Mouse (Mus musculus) hindbrain, postnatal 0 days (tissue): ENCODE data around the gene Mtx1. TPM values are rescaled to one million over a fixed set of nuclear protein-coding genes. Genes with fewer than 3 reads are reported as not detected.

Source experiments
- ATAC-seq: fragments of 200-750 bp; cut with Nextera tagmentation; 2 replicates; pipeline ENCODE4 v1.8.0; 2017; ENCODE audit warnings: mild to moderate bottlenecking, moderate TSS enrichment, moderate library complexity
- DNase-seq: peaks from one replicate; pipeline ENCODE4 v3.0.0-alpha.2; 2015; ENCODE audit warnings: low spot score
- H3K27ac ChIP-seq: fragments of 300-500 bp; sonication (generic); 2 replicates; pipeline ENCODE4 v1.5.1; 2014; ENCODE audit warnings: mild to moderate bottlenecking
- H3K27me3 ChIP-seq: fragments of 300-500 bp; sonication (generic); 2 replicates; pipeline ENCODE4 v1.6.1; 2014; ENCODE audit warnings: low read length, mixed read lengths; ENCODE audit not compliant: insufficient read depth
- H3K36me3 ChIP-seq: fragments of 300-500 bp; sonication (generic); 2 replicates; pipeline ENCODE4 v1.6.1; 2014; ENCODE audit warnings: low read length, mixed read lengths; ENCODE audit not compliant: insufficient read depth
- H3K4me1 ChIP-seq: fragments of 300-500 bp; sonication (generic); 2 replicates; pipeline ENCODE4 v1.6.1; 2014; ENCODE audit warnings: antibody characterized with exemption, low read length, mixed read lengths; ENCODE audit not compliant: insufficient read depth
- H3K4me2 ChIP-seq: fragments of 300-500 bp; sonication (generic); 2 replicates; pipeline ENCODE4 v1.6.1; 2014; ENCODE audit warnings: low read depth, mild to moderate bottlenecking, low read length, moderate library complexity, mixed read lengths
- H3K4me3 ChIP-seq: fragments of 300-500 bp; sonication (generic); 2 replicates; pipeline ENCODE4 v1.5.1; 2014; ENCODE audit warnings: low read length
- H3K9ac ChIP-seq: fragments of 300-500 bp; sonication (generic); replicated peaks from 2 replicates; pipeline ENCODE4 v1.6.1; 2014; ENCODE audit warnings: mild to moderate bottlenecking, low read length, moderate library complexity, mixed read lengths
- H3K9me3 ChIP-seq: fragments of 300-500 bp; sonication (generic); 2 replicates; pipeline ENCODE4 v1.6.1; 2016; ENCODE audit warnings: low read length, mixed read lengths
- CTCF ChIP-seq: IDR thresholded peaks from 2 replicates; pipeline ENCODE4 v1.5.1; 2016; ENCODE audit warnings: antibody characterized with exemption, control low read depth, low read depth
- WGBS: fragments of 180-500 bp; shearing (Covaris S2); extraction: QIAGEN DNeasy Blood & Tissue Kit; methylation state at CpG from one replicate; pipeline ENCODE4 v1.1.7; 2014; 5-methylcytosine and 5-hydroxymethylcytosine counted together
- polyA plus RNA-seq: library from polyadenylated mRNA; unstranded; fragments of >200 nt; fragmentation: Nextera tagmentation; extraction: Ambion mirVana; gene quantifications from 2 replicates; pipeline ENCODE4 v1.2.1, GENCODE M21; 2015
- total RNA-seq: library from RNA; depleted of rRNA; stranded (reverse); fragments of >200 nt; gene quantifications from 2 replicates; pipeline ENCODE4 v1.2.3, GENCODE M21; 2014

Mtx1 gene
- total and polyA plus RNA-seq, 2 experiments from 2014 or later: 130 to 186 TPM

DNA sequence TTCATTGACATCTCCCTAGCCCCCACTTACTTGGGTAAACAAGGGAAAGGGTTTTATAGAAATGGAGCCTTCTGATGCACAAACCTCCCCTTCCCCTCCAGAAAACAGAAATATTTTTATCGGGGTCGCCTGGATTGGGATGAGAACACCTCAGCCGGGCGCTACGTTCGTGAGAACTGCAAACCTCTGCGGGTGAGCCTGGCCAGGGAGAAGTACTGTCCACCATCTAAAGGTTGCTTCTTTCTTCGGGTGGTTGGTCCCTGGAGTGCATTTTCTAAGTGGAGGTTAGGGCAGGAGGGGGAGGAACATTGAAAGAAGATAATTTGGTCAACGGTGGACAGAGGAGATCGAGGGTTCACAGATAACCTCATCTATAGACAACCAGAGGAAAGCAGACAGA, 51.3 kb downstream of the Mtx1 start:
- Histone ChIP-seq H3K4me1 (peaks cover 9% of the 10 kb centered on the region), H3K27me3 (no peaks in the 10 kb centered on the region), H3K4me3 (no peak overlapping the region), H3K4me2 (no peak overlapping the region), H3K9ac (no peak overlapping the region), H3K9me3 (no peaks in the 10 kb centered on the region), H3K36me3 (peaks cover 56% of the 10 kb centered on the region), H3K27ac (no peak overlapping the region)
- ATAC-seq (no peak), DNase-seq (no peak)
- 92% methylated on average over 10 of the region's 10 CpGs for WGBS
- no peak for TF ChIP-seq CTCF

DNA sequence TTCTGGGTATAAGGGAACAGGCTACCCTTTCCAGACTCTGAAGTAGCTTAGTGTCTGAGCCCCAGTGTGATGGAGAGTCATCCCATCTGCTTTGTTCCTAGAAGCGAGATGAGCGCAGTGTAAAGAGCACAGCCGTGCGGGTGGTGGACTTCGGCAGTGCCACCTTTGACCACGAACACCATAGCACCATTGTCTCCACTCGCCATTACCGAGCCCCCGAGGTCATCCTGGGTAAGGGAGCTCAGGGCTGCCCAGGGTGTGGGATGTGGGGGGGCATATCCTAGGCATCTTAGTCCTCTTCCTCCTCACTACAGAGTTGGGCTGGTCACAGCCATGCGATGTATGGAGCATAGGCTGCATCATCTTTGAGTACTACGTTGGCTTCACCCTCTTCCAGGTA, 52.0 kb downstream of the Mtx1 start:
- Histone ChIP-seq H3K4me3 (no peak overlapping the region), H3K36me3 (peaks cover 58% of the 10 kb centered on the region), H3K9ac (no peak overlapping the region), H3K27me3 (no peaks in the 10 kb centered on the region), H3K4me1 (peaks cover 9% of the 10 kb centered on the region), H3K4me2 (no peak overlapping the region), H3K9me3 (no peaks in the 10 kb centered on the region), H3K27ac (no peak overlapping the region)
- 94% methylated on average over 11 of the region's 11 CpGs for WGBS
- ATAC-seq (no peak), DNase-seq (no peak)
- TF ChIP-seq CTCF: no peak

DNA sequence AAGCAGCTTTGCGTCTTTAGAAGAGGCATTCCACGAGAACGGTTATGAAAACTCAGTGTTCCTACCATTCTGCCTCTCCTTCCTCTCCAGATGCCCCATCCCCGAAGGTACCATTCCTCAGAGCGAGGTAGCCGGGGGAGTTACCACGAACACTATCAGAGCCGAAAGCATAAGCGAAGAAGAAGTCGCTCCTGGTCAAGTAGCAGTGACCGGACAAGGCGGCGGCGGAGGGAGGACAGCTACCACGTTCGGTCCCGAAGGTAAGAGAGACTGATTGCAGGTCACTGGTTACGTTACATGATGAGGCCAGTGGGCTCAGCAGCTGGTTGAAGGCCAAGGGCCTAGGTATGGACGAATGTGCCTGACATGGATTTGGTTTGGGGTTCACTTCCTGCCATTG, 59.9 kb downstream of the Mtx1 start:
- ATAC-seq (no peak), DNase-seq (no peak)
- WGBS: 94% methylated on average over 19 of the region's 19 CpGs
- H3K4me2 ChIP-seq: no peak overlapping the region
- TF ChIP-seq CTCF: no peak
- peaks cover 11% of the 10 kb centered on the region; the same call in 1 of the 2 replicates for H3K4me1 ChIP-seq
- H3K9ac ChIP-seq: no peak overlapping the region
- no peak overlapping the region for H3K27ac ChIP-seq
- no peak overlapping the region for H3K4me3 ChIP-seq
- H3K9me3 ChIP-seq: no peaks in the 10 kb centered on the region
- no peaks in the 10 kb centered on the region for H3K27me3 ChIP-seq
- peaks cover 36% of the 10 kb centered on the region for H3K36me3 ChIP-seq

DNA sequence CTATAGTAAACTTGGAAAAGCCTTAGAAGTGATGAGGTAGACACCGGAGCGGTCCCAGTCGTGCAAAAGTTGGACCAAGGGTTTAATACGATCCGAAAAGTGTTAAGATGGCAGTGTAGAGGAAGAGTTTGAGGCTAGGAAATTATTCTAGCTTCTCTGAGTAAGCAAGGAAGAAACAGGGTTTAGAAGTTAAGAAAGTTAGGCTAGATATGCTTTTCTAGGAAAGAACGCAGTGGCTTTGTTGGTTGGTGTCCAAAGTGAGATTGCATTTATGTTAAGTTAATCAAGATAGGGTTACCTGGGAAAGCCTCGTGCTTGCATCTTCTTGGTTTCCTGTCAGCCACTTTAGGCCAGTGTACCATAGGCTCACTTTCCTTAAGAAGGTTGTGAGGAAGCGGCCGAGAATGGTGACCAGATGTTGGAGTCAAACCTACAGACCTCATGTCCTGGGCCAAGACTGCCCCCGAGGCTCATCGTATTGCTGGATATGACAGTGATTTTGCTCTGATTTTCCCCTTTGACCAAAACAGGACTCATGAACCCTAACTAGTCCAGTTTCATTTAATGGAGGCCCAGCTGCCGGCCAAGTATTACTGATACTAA, 61.5 kb downstream of the Mtx1 start:
- Histone ChIP-seq H3K4me2 (peak overlapping the region; percentile 76), H3K9ac (peak overlapping the region; percentile 89), H3K9me3 (no peaks in the 10 kb centered on the region), H3K27me3 (no peaks in the 10 kb centered on the region), H3K36me3 (peaks cover 30% of the 10 kb centered on the region), H3K27ac (peak overlapping the region; percentile 95), H3K4me3 (peak overlapping the region; percentile 94), H3K4me1 (peaks cover 11% of the 10 kb centered on the region)
- ATAC-seq (no peak), DNase-seq (no peak)
- TF ChIP-seq CTCF: no peak
- 30% methylated on average over 12 of the region's 12 CpGs for WGBS

DNA sequence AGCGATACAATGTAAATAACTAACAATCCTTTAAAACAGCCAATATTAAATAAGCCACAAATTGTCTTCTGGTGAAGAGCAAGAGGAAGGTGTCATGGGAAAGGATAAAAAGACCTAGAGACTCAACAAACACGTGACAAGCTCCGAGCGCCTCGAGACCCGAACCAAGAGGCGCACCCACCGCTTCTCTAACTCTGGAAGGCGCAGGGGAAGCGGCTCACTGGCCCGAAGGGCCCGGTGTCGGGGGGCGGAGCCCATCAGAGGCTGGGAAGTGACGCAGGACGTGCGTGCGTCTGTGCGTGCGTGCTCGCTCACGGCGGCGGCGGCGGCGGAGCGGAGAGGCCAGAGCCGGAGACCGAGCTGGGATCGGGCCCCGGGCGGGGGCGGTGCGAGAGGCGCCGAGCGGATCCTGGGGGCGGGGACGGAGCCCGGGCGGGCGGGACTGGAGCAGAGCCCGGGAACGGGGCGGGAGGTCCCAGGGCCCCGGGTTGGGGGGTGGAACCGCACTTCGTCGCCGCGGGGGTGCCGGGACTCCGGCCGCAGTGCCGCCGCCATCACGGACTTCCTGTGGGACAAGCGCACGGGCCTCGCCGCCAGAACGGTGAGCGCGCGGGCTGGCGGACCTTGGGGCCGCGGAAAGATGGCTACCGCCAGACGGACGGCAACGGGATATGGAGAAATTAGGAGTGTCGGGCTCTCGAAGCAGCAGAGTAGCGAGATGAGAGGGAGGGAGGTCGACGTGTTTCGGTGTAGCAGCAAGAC, 62.2 kb downstream of the Mtx1 start, which contains the start of gene Clk2:
TSS of gene Clk2 (plus strand) at position 290 of the 762 bp plus-strand sequence.
- H3K36me3 ChIP-seq: peaks cover 23% of the 10 kb centered on the region
- ATAC-seq (peak; percentile 96), DNase-seq (peak; percentile 96)
- H3K4me1 ChIP-seq: peaks cover 11% of the 10 kb centered on the region
- peak within 1 kb of the TSS; percentile 94 for H3K4me3 ChIP-seq
- H3K27ac ChIP-seq: peak within 1 kb of the TSS; percentile 95
- TF ChIP-seq CTCF: no peak
- peak within 1 kb of the TSS; percentile 76 for H3K4me2 ChIP-seq
- H3K9ac ChIP-seq: peak within 1 kb of the TSS; percentile 89
- no peaks in the 10 kb centered on the region for H3K9me3 ChIP-seq
- whole genome bisulfite sequencing: under 1% methylated on average over 70 of the region's 79 CpGs
- H3K27me3 ChIP-seq: no peaks in the 10 kb centered on the region

DNA sequence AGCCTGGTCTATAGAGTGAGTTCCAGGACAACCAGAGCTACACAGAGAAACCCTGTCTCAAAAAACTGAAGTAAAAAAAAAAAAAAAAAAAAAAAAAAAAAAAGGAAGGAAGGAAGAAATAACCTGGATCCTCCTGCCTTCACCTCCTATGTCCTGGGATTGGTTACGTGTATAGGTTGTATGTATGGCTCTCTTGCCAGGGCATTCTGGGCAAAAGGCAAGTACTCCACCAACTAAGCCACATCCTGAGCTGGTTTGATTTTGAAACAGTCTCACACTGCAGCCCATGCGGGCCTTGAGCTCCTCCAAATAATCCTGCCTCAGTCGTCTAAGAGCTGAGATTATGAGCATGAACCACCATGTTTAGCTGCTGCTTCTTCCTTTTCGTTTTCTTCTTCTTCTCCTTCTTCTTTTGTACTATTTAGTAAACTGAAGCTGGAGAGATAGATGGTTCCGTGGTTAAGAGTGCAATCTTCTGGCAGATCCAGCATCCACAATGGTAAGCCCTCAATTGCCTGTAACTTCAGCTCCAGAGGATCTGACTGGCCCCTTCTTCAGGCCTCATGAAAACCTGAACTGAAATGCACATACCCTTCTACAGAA, 63.1 kb downstream of the Mtx1 start:
- Histone ChIP-seq H3K4me3 (peak overlapping the region; percentile 94), H3K27me3 (no peaks in the 10 kb centered on the region), H3K27ac (peak overlapping the region; percentile 95; the same call in 1 of the 2 replicates), H3K36me3 (peaks cover 13% of the 10 kb centered on the region; the same call in 1 of the 2 replicates), H3K4me1 (peaks cover 11% of the 10 kb centered on the region), H3K9me3 (no peaks in the 10 kb centered on the region), H3K4me2 (peak overlapping the region; percentile 76), H3K9ac (peak overlapping the region; percentile 89)
- TF ChIP-seq CTCF: no peak
- ATAC-seq (no peak), DNase-seq (no peak)
- WGBS: 74% methylated on average over 5 of the region's 5 CpGs
